ENCODE assay signal across 8 mouse cellular contexts in the genomic region with DNA sequence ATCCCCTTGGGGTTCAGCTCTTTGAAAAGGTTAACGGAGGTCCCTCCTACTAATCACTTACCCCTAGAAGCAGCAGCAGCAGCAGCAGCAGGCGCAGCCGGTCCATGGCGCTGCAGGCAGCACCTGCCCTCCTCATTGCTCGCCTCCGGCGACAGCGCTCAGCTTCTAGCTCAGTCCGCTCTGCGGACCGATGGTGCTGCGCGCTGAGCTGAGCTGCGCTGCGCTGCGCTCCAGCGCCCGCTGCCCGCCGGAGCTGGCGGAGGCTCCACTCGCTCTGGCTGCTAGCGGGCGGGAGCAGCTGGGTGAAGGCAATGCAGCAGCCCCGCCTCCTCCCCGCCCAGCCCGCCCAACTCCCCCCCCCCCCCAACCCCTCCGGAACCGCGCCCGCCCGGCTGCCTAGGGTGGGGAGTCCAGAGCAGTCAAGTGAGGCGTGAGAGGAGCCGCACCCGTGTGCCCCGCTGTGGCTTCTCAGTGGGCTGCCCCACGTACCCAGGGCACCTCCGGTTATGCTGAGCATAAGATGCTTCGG. TPM values are rescaled to one million over a fixed set of nuclear protein-coding genes. Genes with fewer than 3 reads are reported as not detected.
DNase-seq lines count a peak whose midpoint lies in the region; ATAC-seq and TF ChIP-seq lines count a peak whose summit lies in the region.

A gene (minus strand): TSS at position 313 of the 529 bp plus-strand sequence.

- DNase-seq in lung, adult 18-20 months, result peak; percentile 36
- DNase-seq in lung, adult 2 months, result no peak
- DNase-seq in cerebellum, adult 18-20 months, result peak; percentile 13 to 45
- peak; percentile 47 to 52 for DNase-seq in frontal cortex, postnatal 36 days (ENCODE audit: low spot score in 2 of 2)
- DNase-seq in liver, postnatal 0 days, result no peak

- H3K4me2 ChIP-seq in kidney, embryonic 15.5 days, result peak within 1 kb of the TSS; percentile 85
- H3K4me2 ChIP-seq in liver, postnatal 0 days (ENCODE audit: low read depth, low read length), result peak within 1 kb of the TSS; percentile 48

- TF ChIP-seq EP300 in liver, postnatal 0 days (IDR thresholded peaks at IDR 0.05; ENCODE audit: low read depth), result no peak

- H3K27ac ChIP-seq in kidney, embryonic 15.5 days, result 0 out of 2 replicates have a peak within 1 kb of the TSS, but pooled peaks have one; percentile 20
- H3K27ac ChIP-seq in liver, postnatal 0 days (ENCODE audit: low read depth), result no peak within 1 kb of the TSS
- H3K27ac ChIP-seq in olfactory bulb, adult 2 months (ENCODE audit: insufficient read depth, low read depth, low read length), result no peak within 1 kb of the TSS

- H3K9ac ChIP-seq in kidney, embryonic 15.5 days, result peak within 1 kb of the TSS; percentile 49
- no peak within 1 kb of the TSS for H3K9ac ChIP-seq in liver, postnatal 0 days (replicated peaks)

- H3K36me3 ChIP-seq in kidney, embryonic 15.5 days, result no peaks in the 10 kb centered on the region
- H3K36me3 ChIP-seq in liver, postnatal 0 days (replicated peaks; ENCODE audit: insufficient read depth, low read length), result no peaks in the 10 kb centered on the region

- H3K27me3 ChIP-seq in kidney, embryonic 15.5 days, result peaks cover 81% of the 10 kb centered on the region
- H3K27me3 ChIP-seq in liver, postnatal 0 days (ENCODE audit: insufficient read depth, low read length), result peaks cover 82% of the 10 kb centered on the region

- H3K9me3 ChIP-seq in kidney, embryonic 15.5 days (replicated peaks), result no peaks in the 10 kb centered on the region
- H3K9me3 ChIP-seq in liver, postnatal 0 days (ENCODE audit: low read length), result no peaks in the 10 kb centered on the region

- no peak within 1 kb of the TSS for H3K4me3 ChIP-seq in lung, adult 2 months (replicated peaks; ENCODE audit: extremely low read depth, low read depth, low read length)
- peak within 1 kb of the TSS; percentile 52 for H3K4me3 ChIP-seq in kidney, embryonic 15.5 days (replicated peaks)
- H3K4me3 ChIP-seq in liver, postnatal 0 days (ENCODE audit: low read depth, low read length), result peak within 1 kb of the TSS; percentile 34
- H3K4me3 ChIP-seq in olfactory bulb, adult 2 months (ENCODE audit: insufficient read depth, low read depth, low read length), result peak within 1 kb of the TSS; percentile 38

- no peak for TF ChIP-seq CTCF in lung, adult 2 months (IDR thresholded peaks at IDR 0.05; ENCODE audit: insufficient read depth, low read length)
- no peak for TF ChIP-seq CTCF in liver, postnatal 0 days (IDR thresholded peaks at IDR 0.05; ENCODE audit: low read depth)
- no peak for TF ChIP-seq CTCF in olfactory bulb, adult 2 months (IDR thresholded peaks at IDR 0.05; ENCODE audit: insufficient read depth, low read depth, low read length)

- peaks cover 14% of the 10 kb centered on the region for H3K4me1 ChIP-seq in lung, adult 2 months (ENCODE audit: control insufficient read depth, insufficient read depth, low read length)
- H3K4me1 ChIP-seq in kidney, embryonic 15.5 days, result peaks cover 53% of the 10 kb centered on the region
- peaks cover 5% of the 10 kb centered on the region; the same call in 1 of the 2 replicates for H3K4me1 ChIP-seq in liver, postnatal 0 days (ENCODE audit: insufficient read depth)
- peaks cover 21% of the 10 kb centered on the region for H3K4me1 ChIP-seq in olfactory bulb, adult 2 months (ENCODE audit: control insufficient read depth, insufficient read depth, low read length)

- WGBS in lung, adult 2 months, result 1% methylated on average over 38 of the region's 39 CpGs
- under 1% methylated on average over 34 of the region's 39 CpGs for WGBS in kidney, embryonic 15.5 days
- 2% methylated on average over 31 of the region's 39 CpGs for WGBS in liver, postnatal 0 days (ENCODE audit: insufficient replicate concordance)
- WGBS in olfactory bulb, adult 2 months, result 2% methylated on average over 37 of the region's 39 CpGs

- no peak for TF ChIP-seq POLR2A in lung, adult 2 months (IDR thresholded peaks at IDR 0.05; ENCODE audit: borderline replicate concordance, extremely low read depth, low read depth, low read length)
- TF ChIP-seq POLR2A in olfactory bulb, adult 2 months (IDR thresholded peaks at IDR 0.05; ENCODE audit: insufficient read depth, low read depth, low read length), result no peak

- peak; percentile 75 for ATAC-seq in kidney, embryonic 15.5 days (replicated peaks; ENCODE audit: low FRiP score)
- ATAC-seq in liver, postnatal 0 days, result no peak
- ATAC-seq in inflammation-experienced regulatory T-cells, adult 6 months, result no peak

RNA-seq across cellular contexts. Expression of the gene that starts here (rescaled TPM):
- polyA plus RNA-seq in lung, adult 2 months (2012; rRNA removed), result 1.9 TPM in 2 replicates
- polyA plus RNA-seq in kidney, embryonic 15.5 days (2015; fragmentation: Nextera tagmentation; extraction: Ambion mirVana), result 25.8 and 28.7 TPM in 2 replicates
- polyA plus RNA-seq in liver, postnatal 0 days (2015; fragmentation: Nextera tagmentation; extraction: Ambion mirVana), result 1.3 and 1.7 TPM in 2 replicates
- not detected in 2 replicates for polyA plus RNA-seq in olfactory bulb, adult 2 months (2012; ENCODE audit: insufficient read depth, insufficient read length, low replicate concordance, missing spikeins)
- polyA plus RNA-seq in inflammation-experienced regulatory T-cells, adult 6 months (2017; shearing (Covaris generic)), result not detected

Comparison
In these comparisons a context has a peak if more than half of its experiments do, and no peak if none do; other contexts are left out.
1. DNase-seq: peak in lung, adult 18-20 months (2 of 2), cerebellum, adult 18-20 months (2 of 2) and frontal cortex, postnatal 36 days (2 of 2); none in lung, adult 2 months (single experiment) and liver, postnatal 0 days (single experiment).